Mouse (Mus musculus): Measurements from ENCODE around the gene Hist1h2bk. TPM values are rescaled to one million over a fixed set of nuclear protein-coding genes. Genes with fewer than 3 reads are reported as not detected.

Gene Hist1h2bk
- polyA plus RNA-seq, 1 experiment, result 322 TPM

GRCm38 (mm10) chr13:22019934-22020835 lies 15.5 kb upstream of the Hist1h2bk start:
- Histone ChIP-seq H3K27me3 (ENCODE audit: control insufficient read depth, insufficient read depth, low read length) (no peaks in the 10 kb centered on the region; the same call in 1 of the 2 replicates), H3K4me1 (replicated peaks; ENCODE audit: control insufficient read depth, insufficient read depth, low read length) (peaks cover 3% of the 10 kb centered on the region; the same call in 1 of the 2 replicates), H3K27ac (ENCODE audit: control insufficient read depth, insufficient read depth, low read length) (no peak overlapping the region), H3K4me3 (ENCODE audit: control insufficient read depth, insufficient read depth, low read length) (peak overlapping the region; percentile 57), H3K36me3 (ENCODE audit: control insufficient read depth, insufficient read depth, low read length) (no peaks in the 10 kb centered on the region)
- DNase-seq, result peak; percentile 56
- 2% methylated on average over 44 of the region's 44 CpGs for WGBS
- no peak for TF ChIP-seq POLR2A (IDR thresholded peaks at IDR 0.05; ENCODE audit: control insufficient read depth, extremely low read depth, insufficient read depth, low read length, poor library complexity)
- TF ChIP-seq CTCF (IDR thresholded peaks at IDR 0.05; ENCODE audit: borderline replicate concordance, control insufficient read depth, extremely low read depth, insufficient read depth, low read length, poor library complexity), result no peak

DNA sequence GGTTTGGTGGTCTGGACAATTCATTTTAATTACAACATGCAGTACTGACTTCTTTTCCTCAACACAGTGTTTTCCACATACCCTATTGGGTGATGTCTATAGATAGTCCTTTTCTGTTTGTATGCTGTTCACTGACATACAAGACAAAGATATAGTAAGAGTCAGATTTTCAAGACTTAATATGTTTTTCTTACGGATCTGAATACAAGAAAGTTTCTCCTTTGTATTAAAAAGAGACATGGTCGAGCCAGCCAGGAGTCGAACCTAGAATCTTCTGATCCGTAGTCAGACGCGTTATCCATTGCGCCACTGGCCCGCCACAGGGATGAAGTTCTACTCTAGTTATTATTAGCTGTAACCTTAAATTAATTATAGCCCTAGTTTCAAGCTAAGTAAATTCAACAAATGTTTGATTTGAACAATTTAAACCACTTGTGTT lies 14.8 kb upstream of the Hist1h2bk start:
- 0% methylated on average over 8 of the region's 8 CpGs for WGBS
- Histone ChIP-seq H3K4me3 (ENCODE audit: control insufficient read depth, insufficient read depth, low read length) (no peak overlapping the region), H3K4me1 (replicated peaks; ENCODE audit: control insufficient read depth, insufficient read depth, low read length) (peaks cover 3% of the 10 kb centered on the region; the same call in 1 of the 2 replicates), H3K27me3 (ENCODE audit: control insufficient read depth, insufficient read depth, low read length) (no peaks in the 10 kb centered on the region), H3K36me3 (ENCODE audit: control insufficient read depth, insufficient read depth, low read length) (no peaks in the 10 kb centered on the region), H3K27ac (ENCODE audit: control insufficient read depth, insufficient read depth, low read length) (no peak overlapping the region)
- no peak for DNase-seq
- TF ChIP-seq CTCF (IDR thresholded peaks at IDR 0.05; ENCODE audit: borderline replicate concordance, control insufficient read depth, extremely low read depth, insufficient read depth, low read length, poor library complexity) (no peak), POLR2A (IDR thresholded peaks at IDR 0.05; ENCODE audit: control insufficient read depth, extremely low read depth, insufficient read depth, low read length, poor library complexity) (no peak)

DNA sequence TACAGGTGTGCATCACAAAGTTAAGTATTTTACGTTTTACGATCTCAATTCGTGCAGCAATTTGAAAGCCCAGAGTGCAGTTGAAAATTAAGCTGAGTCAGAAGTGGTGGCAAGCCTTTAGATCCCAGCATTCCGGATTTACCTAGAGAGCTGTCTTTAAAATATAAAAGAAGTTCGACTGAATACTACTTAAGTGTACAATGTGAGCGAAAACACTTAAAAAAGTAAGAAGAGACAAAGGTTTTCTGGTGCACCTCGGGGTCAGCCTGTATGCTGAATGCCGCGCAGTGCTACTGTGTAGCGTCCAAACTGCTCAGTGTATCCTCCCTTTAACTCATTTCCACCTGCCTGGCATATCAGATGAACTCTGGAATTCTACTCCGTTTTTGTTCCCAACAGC lies 14.1 kb upstream of the Hist1h2bk start:
- TF ChIP-seq POLR2A (IDR thresholded peaks at IDR 0.05; ENCODE audit: control insufficient read depth, extremely low read depth, insufficient read depth, low read length, poor library complexity), result no peak
- TF ChIP-seq CTCF (IDR thresholded peaks at IDR 0.05; ENCODE audit: borderline replicate concordance, control insufficient read depth, extremely low read depth, insufficient read depth, low read length, poor library complexity), result no peak
- no peak for DNase-seq
- H3K27me3 ChIP-seq (ENCODE audit: control insufficient read depth, insufficient read depth, low read length), result no peaks in the 10 kb centered on the region
- 0% methylated on average over 11 of the region's 11 CpGs for WGBS
- H3K4me1 ChIP-seq (replicated peaks; ENCODE audit: control insufficient read depth, insufficient read depth, low read length), result peaks cover 4% of the 10 kb centered on the region
- peak overlapping the region; percentile 47 for H3K4me3 ChIP-seq (ENCODE audit: control insufficient read depth, insufficient read depth, low read length)
- H3K36me3 ChIP-seq (ENCODE audit: control insufficient read depth, insufficient read depth, low read length), result no peaks in the 10 kb centered on the region
- H3K27ac ChIP-seq (ENCODE audit: control insufficient read depth, insufficient read depth, low read length), result no peak overlapping the region

- peak; percentile 75 for DNase-seq
- no peak overlapping the region for H3K27ac ChIP-seq (ENCODE audit: control insufficient read depth, insufficient read depth, low read length)
- under 1% methylated on average over 9 of the region's 9 CpGs for WGBS
- TF ChIP-seq CTCF (IDR thresholded peaks at IDR 0.05; ENCODE audit: borderline replicate concordance, control insufficient read depth, extremely low read depth, insufficient read depth, low read length, poor library complexity) (no peak), POLR2A (IDR thresholded peaks at IDR 0.05; ENCODE audit: control insufficient read depth, extremely low read depth, insufficient read depth, low read length, poor library complexity) (no peak)
- H3K4me3 ChIP-seq (ENCODE audit: control insufficient read depth, insufficient read depth, low read length), result peak overlapping the region; percentile 47
- H3K4me1 ChIP-seq (replicated peaks; ENCODE audit: control insufficient read depth, insufficient read depth, low read length), result peaks cover 6% of the 10 kb centered on the region
- H3K27me3 ChIP-seq (ENCODE audit: control insufficient read depth, insufficient read depth, low read length), result no peaks in the 10 kb centered on the region
- H3K36me3 ChIP-seq (ENCODE audit: control insufficient read depth, insufficient read depth, low read length), result no peaks in the 10 kb centered on the region
These were observed 13.4 kb upstream of the Hist1h2bk start for GRCm38 (mm10) chr13:22022241-22022640.

- no peak for TF ChIP-seq POLR2A (IDR thresholded peaks at IDR 0.05; ENCODE audit: control insufficient read depth, extremely low read depth, insufficient read depth, low read length, poor library complexity)
- no peak for TF ChIP-seq CTCF (IDR thresholded peaks at IDR 0.05; ENCODE audit: borderline replicate concordance, control insufficient read depth, extremely low read depth, insufficient read depth, low read length, poor library complexity)
- 4% methylated on average over 35 of the region's 35 CpGs for WGBS
- Histone ChIP-seq H3K27me3 (ENCODE audit: control insufficient read depth, insufficient read depth, low read length) (no peaks in the 10 kb centered on the region), H3K36me3 (ENCODE audit: control insufficient read depth, insufficient read depth, low read length) (no peaks in the 10 kb centered on the region), H3K27ac (ENCODE audit: control insufficient read depth, insufficient read depth, low read length) (no peak overlapping the region), H3K4me1 (replicated peaks; ENCODE audit: control insufficient read depth, insufficient read depth, low read length) (peaks cover 5% of the 10 kb centered on the region), H3K4me3 (ENCODE audit: control insufficient read depth, insufficient read depth, low read length) (peak overlapping the region; percentile 43)
- peak; percentile 81 for DNase-seq
These were observed 9.3 kb upstream of the Hist1h2bk start for GRCm38 (mm10) chr13:22026058-22027031.
